8 mouse cellular contexts compared by ENCODE assay signal in genomic region chr13:6191915-6192295, GRCm38 (mm10).
A peak's percentile ranks its signal among the peaks of the same experiment; 100 is the strongest.
DNase-seq lines count a peak whose midpoint lies in the region; ATAC-seq and TF ChIP-seq lines count a peak whose summit lies in the region.
"Had no signal": no experiment of that assay in that cellular context is flagged by ENCODE, and none has a peak within 500 bp of the region (broad histone marks: within the 10 kb centered on the region; RNA-seq: fewer than 3 reads in every experiment).

No protein-coding gene starts in this region.

- no peak overlapping the region for H3K27ac ChIP-seq in midbrain, embryonic 16.5 days (ENCODE audit: low read length)
- H3K27ac ChIP-seq in midbrain, embryonic 15.5 days, result no peak overlapping the region
- H3K27ac ChIP-seq in embryonic fibroblast, embryonic 13.5 days (ENCODE audit: insufficient read depth, low read length), result peak overlapping the region; percentile 98
- H3K27ac ChIP-seq in stomach, postnatal 0 days (replicated peaks), result peak overlapping the region; percentile 81
- H3K27ac ChIP-seq in hindbrain, embryonic 11.5 days (ENCODE audit: low read depth, low read length), result no peak overlapping the region
- H3K27ac ChIP-seq: liver, embryonic 14.5 days had no signal

- TF ChIP-seq EP300 in stomach, postnatal 0 days (optimal IDR thresholded peaks at IDR 0.05), result peak; percentile 57

- H3K9me3 ChIP-seq in midbrain, embryonic 16.5 days (replicated peaks; ENCODE audit: control insufficient read depth, low read length, poor library complexity, severe bottlenecking), result no peaks in the 10 kb centered on the region
- no peaks in the 10 kb centered on the region for H3K9me3 ChIP-seq in midbrain, embryonic 15.5 days
- H3K9me3 ChIP-seq in stomach, postnatal 0 days (ENCODE audit: control insufficient read depth, low read length), result no peaks in the 10 kb centered on the region
- no peaks in the 10 kb centered on the region for H3K9me3 ChIP-seq in hindbrain, embryonic 11.5 days (ENCODE audit: control insufficient read depth, low read length)

- no peak for TF ChIP-seq POLR2A in embryonic fibroblast, embryonic 13.5 days (IDR thresholded peaks at IDR 0.05; ENCODE audit: low read depth, low read length)

- DNase-seq in kidney, postnatal 14 days, result peak; percentile 13
- DNase-seq in stomach, postnatal 0 days (ENCODE audit: low spot score), result no peak
- DNase-seq in hindbrain, embryonic 11.5 days (ENCODE audit: low spot score), result no peak
- DNase-seq in thymus, postnatal 0 days (ENCODE audit: low spot score), result no peak

- no peak for TF ChIP-seq CTCF in embryonic fibroblast, embryonic 13.5 days (IDR thresholded peaks at IDR 0.05; ENCODE audit: borderline replicate concordance, insufficient read depth, low read length)
- peak; percentile 24; the same call in 1 of the 2 replicates for TF ChIP-seq CTCF in stomach, postnatal 0 days (IDR thresholded peaks at IDR 0.05; ENCODE audit: low read depth)

- WGBS in midbrain, embryonic 16.5 days, result 32% methylated on average over 5 of the region's 5 CpGs
- WGBS in midbrain, embryonic 15.5 days, result 30% methylated on average over 5 of the region's 5 CpGs
- WGBS in stomach, postnatal 0 days, result 20% methylated on average over 5 of the region's 5 CpGs
- 60% methylated on average over 5 of the region's 5 CpGs for WGBS in hindbrain, embryonic 11.5 days

- ATAC-seq in midbrain, embryonic 16.5 days, result 0 out of 2 replicates have a peak, but pooled peaks have one; percentile 36
- ATAC-seq in midbrain, embryonic 15.5 days (replicated peaks), result no peak
- peak; percentile 82 for ATAC-seq in stomach, postnatal 0 days (ENCODE audit: low FRiP score, low TSS enrichment)
- no peak for ATAC-seq in hindbrain, embryonic 11.5 days (ENCODE audit: low FRiP score)

- H3K4me3 ChIP-seq in midbrain, embryonic 16.5 days (ENCODE audit: low read depth, low read length), result no peak overlapping the region
- no peak overlapping the region for H3K4me3 ChIP-seq in midbrain, embryonic 15.5 days
- no peak overlapping the region for H3K4me3 ChIP-seq in embryonic fibroblast, embryonic 13.5 days (ENCODE audit: insufficient read depth, low read length)
- H3K4me3 ChIP-seq in stomach, postnatal 0 days (ENCODE audit: low read depth, low read length), result no peak overlapping the region
- H3K4me3 ChIP-seq in hindbrain, embryonic 11.5 days (ENCODE audit: low read depth, low read length), result no peak overlapping the region

- no peaks in the 10 kb centered on the region for H3K36me3 ChIP-seq in midbrain, embryonic 16.5 days (ENCODE audit: control insufficient read depth, insufficient read depth, low read length)
- no peaks in the 10 kb centered on the region for H3K36me3 ChIP-seq in midbrain, embryonic 15.5 days (replicated peaks)
- no peaks in the 10 kb centered on the region for H3K36me3 ChIP-seq in stomach, postnatal 0 days (ENCODE audit: control insufficient read depth, insufficient read depth, low read length)
- H3K36me3 ChIP-seq in hindbrain, embryonic 11.5 days (ENCODE audit: control insufficient read depth, insufficient read depth, low read length), result no peaks in the 10 kb centered on the region

- no peak overlapping the region for H3K4me2 ChIP-seq in midbrain, embryonic 16.5 days (ENCODE audit: low read length)
- H3K4me2 ChIP-seq in midbrain, embryonic 15.5 days, result no peak overlapping the region
- no peak overlapping the region for H3K4me2 ChIP-seq in stomach, postnatal 0 days (replicated peaks; ENCODE audit: low read depth)
- no peak overlapping the region for H3K4me2 ChIP-seq in hindbrain, embryonic 11.5 days (replicated peaks; ENCODE audit: low read depth, low read length)

- H3K4me1 ChIP-seq in midbrain, embryonic 16.5 days (ENCODE audit: control insufficient read depth, insufficient read depth, low read length), result peaks cover 15% of the 10 kb centered on the region
- H3K4me1 ChIP-seq in midbrain, embryonic 15.5 days, result peaks cover 10% of the 10 kb centered on the region; the same call in 1 of the 2 replicates
- peaks cover 23% of the 10 kb centered on the region for H3K4me1 ChIP-seq in embryonic fibroblast, embryonic 13.5 days (ENCODE audit: control insufficient read depth, insufficient read depth, low read length)
- H3K4me1 ChIP-seq in stomach, postnatal 0 days (replicated peaks; ENCODE audit: control insufficient read depth, insufficient read depth), result 0 out of 2 replicates have a peak, but pooled peaks cover 5% of the 10 kb centered on the region
- H3K4me1 ChIP-seq in hindbrain, embryonic 11.5 days (replicated peaks; ENCODE audit: control insufficient read depth, insufficient read depth, low read length), result no peaks in the 10 kb centered on the region

- no peaks in the 10 kb centered on the region for H3K27me3 ChIP-seq in midbrain, embryonic 16.5 days (ENCODE audit: control insufficient read depth, insufficient read depth, low read depth, low read length)
- no peaks in the 10 kb centered on the region for H3K27me3 ChIP-seq in midbrain, embryonic 15.5 days (replicated peaks)
- no peaks in the 10 kb centered on the region for H3K27me3 ChIP-seq in stomach, postnatal 0 days (ENCODE audit: control insufficient read depth, insufficient read depth, low read length)
- H3K27me3 ChIP-seq in hindbrain, embryonic 11.5 days (ENCODE audit: control insufficient read depth, insufficient read depth, low read length), result no peaks in the 10 kb centered on the region

- H3K9ac ChIP-seq in midbrain, embryonic 16.5 days (ENCODE audit: low read depth, low read length), result no peak overlapping the region
- H3K9ac ChIP-seq in midbrain, embryonic 15.5 days, result no peak overlapping the region
- H3K9ac ChIP-seq in stomach, postnatal 0 days (ENCODE audit: low read length), result no peak overlapping the region
- no peak overlapping the region for H3K9ac ChIP-seq in hindbrain, embryonic 11.5 days (ENCODE audit: low read depth, low read length)
- H3K9ac ChIP-seq: liver, embryonic 14.5 days had no signal

Comparison
In these comparisons a context has a peak if more than half of its experiments do, and no peak if none do; other contexts are left out.
1. ATAC-seq: peak in midbrain, embryonic 16.5 days (single experiment) and stomach, postnatal 0 days (single experiment); none in midbrain, embryonic 15.5 days (single experiment) and hindbrain, embryonic 11.5 days (single experiment).
2. H3K27ac ChIP-seq: peak in embryonic fibroblast, embryonic 13.5 days (single experiment) and stomach, postnatal 0 days (single experiment); none in midbrain, embryonic 16.5 days (single experiment), midbrain, embryonic 15.5 days (single experiment) and hindbrain, embryonic 11.5 days (single experiment).